Mouse (Mus musculus) CD4-positive helper T cell, adult 2 months (primary cell): ENCODE results near the gene Insrr.
A peak's percentile ranks its signal among the peaks of the same experiment; 100 is the strongest.

Source experiments
- DNase-seq: peaks from one replicate; pipeline ENCODE4 v3.0.0-alpha.2; 2012; ENCODE audit warnings: low read depth, missing footprints, low spot score

The Insrr gene

GRCm38 (mm10) chr3:87796736-87797334 lies at the start of gene Insrr:
TSS of gene Insrr (plus strand) at chr3:87796951.
- DNase-seq, result no peak

- no peak for DNase-seq
Observed at GRCm38 (mm10) chr3:87748431-87748830, 48.3 kb upstream of the Insrr start, which contains the start of gene Lrrc71. TSS of gene Lrrc71 (minus strand) at chr3:87748625.

- peak; percentile 65 for DNase-seq
Observed at GRCm38 (mm10) chr3:87749036-87749435, 47.7 kb upstream of the Insrr start.

GRCm38 (mm10) chr3:87749977-87750376 lies 46.8 kb upstream of the Insrr start:
- no peak for DNase-seq

- no peak for DNase-seq
Observed at GRCm38 (mm10) chr3:87752567-87752966, 44.2 kb upstream of the Insrr start.

GRCm38 (mm10) chr3:87753829-87754228 lies 42.9 kb upstream of the Insrr start:
- DNase-seq, result no peak

GRCm38 (mm10) chr3:87755964-87756363 lies 40.8 kb upstream of the Insrr start:
- peak; percentile 67 for DNase-seq

GRCm38 (mm10) chr3:87756488-87756887 lies 40.3 kb upstream of the Insrr start:
- no peak for DNase-seq

- no peak for DNase-seq
Observed at GRCm38 (mm10) chr3:87758641-87759040, 38.1 kb upstream of the Insrr start.

GRCm38 (mm10) chr3:87761408-87762375 lies 35.1 kb upstream of the Insrr start:
- no peak for DNase-seq

GRCm38 (mm10) chr3:87763202-87763601 lies 33.5 kb upstream of the Insrr start:
- no peak for DNase-seq

GRCm38 (mm10) chr3:87763683-87764289 lies 33.0 kb upstream of the Insrr start:
- peak; percentile 35 for DNase-seq

GRCm38 (mm10) chr3:87764506-87764905 lies 32.2 kb upstream of the Insrr start:
- DNase-seq, result no peak

GRCm38 (mm10) chr3:87765091-87765490 lies 31.7 kb upstream of the Insrr start:
- DNase-seq, result peak; percentile 81

GRCm38 (mm10) chr3:87765631-87766283 lies 31.0 kb upstream of the Insrr start:
- DNase-seq, result no peak

GRCm38 (mm10) chr3:87766284-87766667 lies 30.5 kb upstream of the Insrr start:
- DNase-seq, result no peak

- no peak for DNase-seq
Observed at GRCm38 (mm10) chr3:87767764-87768163, 29.0 kb upstream of the Insrr start.

GRCm38 (mm10) chr3:87768431-87768830 lies 28.3 kb upstream of the Insrr start:
- DNase-seq, result no peak

- peak; percentile 85 for DNase-seq
Observed at GRCm38 (mm10) chr3:87768844-87769243, 27.9 kb upstream of the Insrr start.

- DNase-seq, result no peak
Observed at GRCm38 (mm10) chr3:87769506-87769905, 27.2 kb upstream of the Insrr start.

GRCm38 (mm10) chr3:87770280-87770679 lies 26.5 kb upstream of the Insrr start:
- DNase-seq, result peak; percentile 78

GRCm38 (mm10) chr3:87771088-87771487 lies 25.7 kb upstream of the Insrr start:
- DNase-seq, result no peak
